Mouse (Mus musculus) midbrain, embryonic 16.5 days (tissue): ENCODE results near the gene Kdm7a. TPM values are rescaled to one million over a fixed set of nuclear protein-coding genes. Genes with fewer than 3 reads are reported as not detected.
A peak's percentile ranks its signal among the peaks of the same experiment; 100 is the strongest.

Source experiments
- ATAC-seq: fragments of 200-750 bp; cut with Nextera tagmentation; 2 replicates; pipeline ENCODE4 v1.8.0; 2017; ENCODE audit warnings: moderate TSS enrichment
- H3K27ac ChIP-seq: fragments of 300-500 bp; sonication (generic); 2 replicates; pipeline ENCODE4 v1.5.1; 2014; ENCODE audit warnings: mild to moderate bottlenecking, low read length, mixed read lengths
- H3K27me3 ChIP-seq: fragments of 300-500 bp; sonication (generic); 2 replicates; pipeline ENCODE4 v1.6.1; 2014; ENCODE audit warnings: low read depth, low read length, mixed read lengths; ENCODE audit not compliant: control insufficient read depth, insufficient read depth
- H3K36me3 ChIP-seq: fragments of 300-500 bp; sonication (generic); 2 replicates; pipeline ENCODE4 v1.6.1; 2014; ENCODE audit warnings: mild to moderate bottlenecking, low read length, moderate library complexity, mixed read lengths; ENCODE audit not compliant: control insufficient read depth, insufficient read depth
- H3K4me1 ChIP-seq: fragments of 300-500 bp; sonication (generic); 2 replicates; pipeline ENCODE4 v1.6.1; 2014; ENCODE audit warnings: mild to moderate bottlenecking, low read length, mixed read lengths; ENCODE audit not compliant: control insufficient read depth, insufficient read depth
- H3K4me2 ChIP-seq: fragments of 300-500 bp; sonication (generic); 2 replicates; pipeline ENCODE4 v1.6.1; 2014; ENCODE audit warnings: mild to moderate bottlenecking, low read length, mixed read lengths
- H3K4me3 ChIP-seq: fragments of 300-500 bp; sonication (generic); 2 replicates; pipeline ENCODE4 v1.5.1; 2014; ENCODE audit warnings: low read depth, mild to moderate bottlenecking, low read length, moderate library complexity, mixed read lengths
- H3K9ac ChIP-seq: fragments of 300-500 bp; sonication (generic); 2 replicates; pipeline ENCODE4 v1.6.1; 2014; ENCODE audit warnings: low read depth, low read length, mixed read lengths
- H3K9me3 ChIP-seq: fragments of 300-500 bp; sonication (generic); replicated peaks from 2 replicates; pipeline ENCODE4 v1.6.1; 2014; ENCODE audit warnings: mild to moderate bottlenecking, low read length, mixed read lengths; ENCODE audit not compliant: control insufficient read depth, poor library complexity, severe bottlenecking
- WGBS: fragments of 180-500 bp; shearing (Covaris S2); extraction: QIAGEN DNeasy Blood & Tissue Kit; methylation state at CpG from one replicate; pipeline ENCODE4 v1.1.7; 2014; 5-methylcytosine and 5-hydroxymethylcytosine counted together
- polyA plus RNA-seq: library from polyadenylated mRNA; unstranded; fragments of >200 nt; fragmentation: Nextera tagmentation; extraction: Ambion mirVana; gene quantifications from 2 replicates; pipeline ENCODE4 v1.2.1, GENCODE M21; 2015

Gene Kdm7a
- polyA plus RNA-seq, 1 experiment from 2014 or later = 4.6 TPM

DNA sequence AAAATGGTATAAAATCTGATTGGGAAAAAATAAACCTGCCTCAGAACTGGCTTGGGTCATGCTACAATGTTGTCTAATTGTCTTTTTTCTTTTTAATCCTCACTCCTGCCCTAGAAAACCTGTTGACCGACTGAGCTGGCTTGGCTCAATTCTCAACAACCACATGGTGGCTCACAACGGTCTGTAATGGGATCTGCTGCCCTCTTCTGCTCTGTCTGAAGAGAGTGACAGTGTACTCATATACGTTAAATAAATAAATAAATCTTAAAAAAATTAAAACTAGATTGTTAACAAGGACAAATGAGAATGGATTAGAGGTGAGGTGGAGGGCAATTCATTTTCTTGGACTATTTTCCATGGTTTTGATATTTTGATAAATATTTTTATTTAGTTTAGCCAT lies 85.9 kb downstream of the Kdm7a start:
- H3K27ac ChIP-seq = no peak overlapping the region
- no peak overlapping the region for H3K9ac ChIP-seq
- H3K4me2 ChIP-seq = no peak overlapping the region
- no peaks in the 10 kb centered on the region for H3K4me1 ChIP-seq
- no peak overlapping the region for H3K4me3 ChIP-seq
- H3K9me3 ChIP-seq = no peaks in the 10 kb centered on the region
- H3K27me3 ChIP-seq = peaks cover 22% of the 10 kb centered on the region
- ATAC-seq = no peak
- H3K36me3 ChIP-seq = no peaks in the 10 kb centered on the region
- 63% methylated on average over 3 of the region's 3 CpGs for WGBS

DNA sequence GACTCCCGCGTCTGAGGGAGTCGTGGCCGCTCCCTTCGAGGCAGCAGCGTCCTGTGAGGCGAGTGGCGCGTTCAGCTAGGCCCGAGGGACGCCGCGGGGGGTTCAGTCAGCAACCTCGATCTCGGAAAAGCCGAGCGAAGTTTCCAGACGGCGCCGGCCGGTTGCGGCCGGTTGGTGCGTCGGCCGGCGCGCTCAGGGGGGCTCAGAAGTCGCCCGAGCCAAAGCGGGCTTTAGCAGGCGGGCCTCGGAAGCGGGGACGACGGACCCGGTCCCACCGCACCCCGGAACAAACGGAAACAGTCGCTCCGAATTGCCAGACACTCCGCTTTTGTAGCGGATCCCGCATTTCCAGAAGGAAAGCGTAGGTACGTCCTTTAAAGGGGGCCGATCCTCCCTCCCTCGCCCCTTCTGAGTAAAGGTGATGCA lies 88.1 kb downstream of the Kdm7a start:
- Histone ChIP-seq H3K27ac (no peak overlapping the region), H3K4me3 (peak overlapping the region; percentile 59), H3K27me3 (peaks cover 22% of the 10 kb centered on the region), H3K9ac (peak overlapping the region; percentile 65), H3K4me2 (peak overlapping the region; percentile 71), H3K36me3 (no peaks in the 10 kb centered on the region), H3K9me3 (no peaks in the 10 kb centered on the region), H3K4me1 (no peaks in the 10 kb centered on the region)
- WGBS = 11% methylated on average over 47 of the region's 49 CpGs
- no peak for ATAC-seq

DNA sequence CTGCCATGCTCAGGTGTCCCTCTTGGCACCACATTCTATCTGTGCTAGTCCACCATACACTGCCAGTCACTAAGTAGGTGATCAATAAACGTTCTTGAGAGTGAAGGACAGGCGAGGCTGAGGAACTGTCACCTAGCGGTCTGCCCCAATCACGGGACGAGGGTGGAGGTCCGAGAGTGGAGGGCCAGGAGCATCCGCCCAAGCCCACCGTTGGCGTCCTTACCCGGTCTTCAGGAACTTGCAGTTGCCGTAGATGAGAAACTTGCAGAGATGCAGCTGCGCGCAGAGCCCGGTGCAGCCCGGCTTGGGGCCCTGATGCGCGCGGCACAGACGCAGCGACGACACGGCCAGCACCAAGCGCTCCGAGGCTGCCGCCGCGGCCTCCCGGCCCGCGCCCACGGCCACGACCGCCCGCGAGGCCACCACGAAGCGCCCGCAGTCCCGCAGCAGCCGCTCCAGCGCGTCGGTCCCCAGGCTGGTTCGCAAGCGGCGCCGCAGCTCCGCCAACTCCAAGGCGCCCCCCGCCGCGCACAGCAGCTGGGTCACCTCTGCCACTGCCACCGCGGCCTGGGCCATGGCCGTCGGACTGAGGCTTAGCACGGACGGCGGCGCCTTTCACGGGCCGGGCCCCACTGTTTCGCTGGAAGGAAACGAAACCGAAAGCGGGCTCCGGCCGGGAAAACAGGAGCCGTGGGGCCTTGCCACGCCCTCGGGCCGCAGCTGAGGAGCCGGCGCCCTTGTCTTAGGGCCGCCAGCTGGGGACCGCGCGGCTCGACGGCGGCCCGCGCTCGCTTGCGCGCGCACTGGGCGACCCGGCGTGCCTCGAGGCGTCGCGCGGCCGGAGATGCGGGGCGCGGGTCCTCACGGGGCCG lies 88.8 kb downstream of the Kdm7a start, which contains the start of gene Parp12:
Gene Parp12 (minus strand): TSS at position 766 of the 872 bp plus-strand sequence.
- Histone ChIP-seq H3K9ac (peak within 1 kb of the TSS; percentile 65), H3K9me3 (no peaks in the 10 kb centered on the region), H3K36me3 (no peaks in the 10 kb centered on the region), H3K4me2 (peak within 1 kb of the TSS; percentile 71), H3K27me3 (peaks cover 22% of the 10 kb centered on the region), H3K27ac (no peak within 1 kb of the TSS), H3K4me3 (peak within 1 kb of the TSS; percentile 59), H3K4me1 (no peaks in the 10 kb centered on the region)
- peak; percentile 76 for ATAC-seq
- 3% methylated on average over 93 of the region's 101 CpGs for WGBS

DNA sequence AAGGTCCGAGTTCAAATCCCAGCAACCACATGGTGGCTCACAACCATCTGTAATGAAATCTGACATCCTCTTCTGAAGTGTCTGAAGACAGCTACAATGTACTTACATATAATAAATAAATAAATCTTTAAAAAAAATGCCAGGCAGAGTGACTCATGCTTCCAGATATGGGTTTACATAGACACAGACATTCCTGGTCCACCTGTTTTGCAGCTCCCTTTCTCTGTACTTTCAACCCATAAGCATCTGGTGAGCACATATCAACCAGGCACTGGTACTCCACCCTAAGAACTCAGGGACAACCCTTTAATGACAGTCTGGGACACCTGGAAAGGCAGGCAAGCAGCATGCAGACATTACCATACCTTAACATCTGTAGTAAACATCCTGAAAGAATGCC lies 91.2 kb downstream of the Kdm7a start:
- Histone ChIP-seq H3K9ac (no peak overlapping the region), H3K9me3 (no peaks in the 10 kb centered on the region), H3K27me3 (peaks cover 22% of the 10 kb centered on the region), H3K4me2 (no peak overlapping the region), H3K27ac (no peak overlapping the region), H3K4me3 (no peak overlapping the region), H3K36me3 (no peaks in the 10 kb centered on the region), H3K4me1 (no peaks in the 10 kb centered on the region)
- WGBS = 85% methylated on average over 1 of the region's 1 CpGs
- ATAC-seq = no peak

DNA sequence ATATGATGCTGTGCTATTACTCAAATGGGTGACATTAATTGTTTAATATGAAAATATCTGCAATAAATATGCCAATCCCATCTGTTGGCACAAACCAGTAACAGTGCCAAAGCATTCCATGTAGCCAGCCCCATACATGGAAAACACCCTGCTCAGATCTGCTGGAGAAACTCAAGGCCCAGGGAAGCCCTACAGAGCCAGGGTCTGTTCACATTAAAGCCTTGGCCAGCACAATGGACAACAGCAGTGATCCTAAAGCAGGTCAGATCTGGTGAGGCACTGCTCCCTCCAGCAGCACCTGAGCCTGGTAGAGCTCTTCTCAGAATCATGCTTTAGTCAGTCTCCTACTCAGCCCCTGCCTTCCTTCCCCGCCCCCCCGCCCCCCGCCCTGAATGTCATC lies 93.4 kb downstream of the Kdm7a start:
- Histone ChIP-seq H3K9me3 (no peaks in the 10 kb centered on the region), H3K27me3 (peaks cover 16% of the 10 kb centered on the region), H3K9ac (no peak overlapping the region), H3K4me2 (no peak overlapping the region), H3K4me3 (no peak overlapping the region), H3K27ac (no peak overlapping the region), H3K4me1 (no peaks in the 10 kb centered on the region), H3K36me3 (no peaks in the 10 kb centered on the region)
- WGBS = 85% methylated on average over 3 of the region's 3 CpGs
- ATAC-seq = no peak

DNA sequence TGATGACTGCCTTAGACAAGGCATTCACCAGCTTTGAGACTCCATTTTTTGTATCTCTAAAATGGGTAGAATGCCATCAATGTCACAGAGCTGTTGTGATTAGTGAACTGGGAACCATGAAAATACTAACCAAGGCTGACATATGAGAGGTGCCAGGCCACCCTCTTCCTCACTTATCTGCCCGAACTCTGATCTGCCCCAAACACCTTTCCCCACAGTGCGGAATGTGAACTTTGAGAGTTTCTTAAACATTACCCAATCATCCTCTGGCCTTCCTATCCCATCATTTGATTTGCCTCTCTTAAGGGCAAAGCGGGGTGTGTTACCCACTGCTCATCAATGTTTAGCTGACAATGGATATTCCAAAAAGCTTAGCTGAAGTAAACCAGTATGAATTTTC lies 93.9 kb downstream of the Kdm7a start:
- no peak overlapping the region for H3K9ac ChIP-seq
- ATAC-seq = no peak
- no peaks in the 10 kb centered on the region for H3K36me3 ChIP-seq
- peaks cover 15% of the 10 kb centered on the region for H3K27me3 ChIP-seq
- H3K4me2 ChIP-seq = no peak overlapping the region
- H3K4me3 ChIP-seq = no peak overlapping the region
- 93% methylated on average over 3 of the region's 3 CpGs for WGBS
- no peak overlapping the region for H3K27ac ChIP-seq
- no peaks in the 10 kb centered on the region for H3K4me1 ChIP-seq
- no peaks in the 10 kb centered on the region for H3K9me3 ChIP-seq

DNA sequence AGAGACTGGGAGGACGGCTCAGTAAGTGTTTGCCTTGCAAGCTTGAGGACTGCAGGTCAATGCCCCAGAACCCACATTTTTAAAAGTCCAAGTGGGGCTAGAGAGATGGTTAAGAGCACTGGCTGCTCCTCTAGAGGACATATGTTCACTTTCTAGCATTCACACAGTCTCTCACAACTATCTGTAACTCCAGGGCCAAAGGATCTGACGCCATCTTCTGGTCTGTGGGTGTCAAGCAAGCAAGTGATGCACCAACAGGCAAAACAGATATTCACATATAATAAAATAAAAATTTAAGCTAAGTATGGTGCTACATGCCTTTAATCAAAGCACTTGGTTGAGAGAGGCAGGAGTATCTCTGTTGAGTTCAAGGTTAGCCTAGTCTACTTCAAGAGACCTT lies 99.8 kb downstream of the Kdm7a start:
- WGBS = 55% methylated on average over 2 of the region's 2 CpGs
- no peak for ATAC-seq
- Histone ChIP-seq H3K4me1 (no peaks in the 10 kb centered on the region), H3K27ac (no peak overlapping the region), H3K36me3 (no peaks in the 10 kb centered on the region), H3K9me3 (no peaks in the 10 kb centered on the region), H3K4me2 (no peak overlapping the region), H3K4me3 (no peak overlapping the region), H3K9ac (no peak overlapping the region), H3K27me3 (no peaks in the 10 kb centered on the region)

DNA sequence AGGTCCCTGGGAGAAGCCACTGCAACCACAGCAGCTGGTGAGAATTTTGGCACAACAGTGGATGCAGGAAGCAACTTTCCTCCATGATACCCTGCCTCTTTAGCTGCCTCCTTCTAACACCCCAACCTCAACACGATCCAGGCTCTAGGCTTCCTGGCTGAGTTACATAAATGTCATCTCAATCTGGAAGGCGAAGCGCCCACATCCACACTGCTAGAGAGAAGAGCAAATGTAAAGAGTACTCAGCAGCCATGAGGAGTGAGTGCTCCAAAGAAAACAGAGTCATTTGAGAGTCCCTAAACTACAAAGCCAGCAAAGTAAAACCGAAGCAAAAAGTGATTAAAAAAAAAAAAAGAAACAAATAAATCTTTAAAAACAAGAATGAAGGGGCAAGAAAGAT lies 102.0 kb downstream of the Kdm7a start:
- Histone ChIP-seq H3K4me3 (no peak overlapping the region), H3K36me3 (no peaks in the 10 kb centered on the region), H3K27ac (no peak overlapping the region), H3K27me3 (no peaks in the 10 kb centered on the region), H3K9me3 (no peaks in the 10 kb centered on the region), H3K4me1 (no peaks in the 10 kb centered on the region), H3K4me2 (no peak overlapping the region), H3K9ac (no peak overlapping the region)
- 75% methylated on average over 4 of the region's 4 CpGs for WGBS
- ATAC-seq = no peak
